Mouse (Mus musculus) CH12.LX (cell line): ENCODE results near the gene Reep1. TPM values are rescaled to one million over a fixed set of nuclear protein-coding genes. Genes with fewer than 3 reads are reported as not detected.
A peak's percentile ranks its signal among the peaks of the same experiment; 100 is the strongest.

ENCODE experiments used
- DNase-seq: peaks from one replicate; pipeline ENCODE4 v3.0.0-alpha.2; 2013; ENCODE audit errors: extremely low read depth
- H3K27ac ChIP-seq: 2 replicates; pipeline ENCODE4 v1.5.1; 2012; ENCODE audit warnings: low read depth, mild to moderate bottlenecking, control low read depth, moderate library complexity; ENCODE audit not compliant: insufficient read depth
- H3K27me3 ChIP-seq: replicated peaks from 2 replicates; pipeline ENCODE3; 2012; ENCODE audit warnings: inconsistent platforms
- H3K36me3 ChIP-seq, 2 experiments: replicated peaks in 1 of 2; 2 replicates each; pipeline versions ENCODE3 to v1.6.1; 2012; ENCODE audit warnings: inconsistent platforms in 1 of 2, low read length in 1 of 2, mild to moderate bottlenecking in 1 of 2, mixed read lengths in 1 of 2, moderate library complexity in 1 of 2; ENCODE audit not compliant: control insufficient read depth in 1 of 2, insufficient read depth in 1 of 2
- H3K4me1 ChIP-seq, 2 experiments: 2 replicates each; pipeline ENCODE4 v1.6.1; 2012; ENCODE audit warnings: inconsistent platforms in 1 of 2, moderate library complexity in 1 of 2; ENCODE audit not compliant: insufficient read depth in 2 of 2, control insufficient read depth in 1 of 2
- H3K4me2 ChIP-seq: 2 replicates; pipeline ENCODE4 v1.6.1; 2012; ENCODE audit warnings: low read depth, mild to moderate bottlenecking, control low read depth; ENCODE audit not compliant: poor library complexity, insufficient read depth, severe bottlenecking
- H3K4me3 ChIP-seq, 3 experiments: fragments of 150-350 bp in 1 of 3; sonication (generic) in 1 of 3; replicated peaks in 1 of 3; 2 replicates each; pipeline versions ENCODE3 to v1.5.1; 2011 to 2012; ENCODE audit warnings: low read depth in 2 of 3, low read length in 2 of 3, mild to moderate bottlenecking in 2 of 3, moderate library complexity in 2 of 3, control low read depth in 1 of 3, improper control_type of control experiment in 1 of 3, inconsistent platforms in 1 of 3, mixed read lengths in 1 of 3; ENCODE audit not compliant: poor library complexity in 1 of 3
- H3K79me2 ChIP-seq: replicated peaks from 2 replicates; pipeline ENCODE4 v1.6.1; 2012; ENCODE audit warnings: mild to moderate bottlenecking, moderate library complexity; ENCODE audit not compliant: control insufficient read depth, poor library complexity, insufficient read depth, severe bottlenecking; ENCODE audit errors: extremely low read depth
- H3K9ac ChIP-seq: 2 replicates; pipeline ENCODE4 v1.6.1; 2012; ENCODE audit warnings: low read depth, mild to moderate bottlenecking, control low read depth, moderate library complexity; ENCODE audit not compliant: insufficient read depth
- H3K9me3 ChIP-seq: replicated peaks from 2 replicates; pipeline ENCODE3; 2012; ENCODE audit warnings: low read length, inconsistent platforms, mixed read lengths
- CHD1 ChIP-seq: IDR thresholded peaks from 2 replicates; pipeline ENCODE4 v1.6.1; 2012; ENCODE audit warnings: low read depth, low read length, improper control_type of control experiment, inconsistent platforms
- CHD2 ChIP-seq: IDR thresholded peaks from 2 replicates; pipeline ENCODE4 v1.6.1; 2011; ENCODE audit warnings: low read length, improper control_type of control experiment
- ELF1 ChIP-seq: IDR thresholded peaks from 2 replicates; pipeline ENCODE4 v1.6.1; 2014; ENCODE audit warnings: low read depth, mild to moderate bottlenecking, inconsistent platforms, low read length, improper control_type of control experiment
- ETS1 ChIP-seq: conservative IDR thresholded peaks from 2 replicates; pipeline ENCODE4 v1.6.1; 2012; ENCODE audit warnings: low read depth, mild to moderate bottlenecking, inconsistent platforms, low read length, improper control_type of control experiment, moderate library complexity
- HCFC1 ChIP-seq: IDR thresholded peaks from 2 replicates; pipeline ENCODE4 v1.6.1; 2012; ENCODE audit warnings: low read depth, mild to moderate bottlenecking, inconsistent platforms, low read length, improper control_type of control experiment
- JUN ChIP-seq: IDR thresholded peaks from 2 replicates; pipeline ENCODE4 v1.6.1; 2011; ENCODE audit warnings: low read depth, mild to moderate bottlenecking, low read length, improper control_type of control experiment, moderate library complexity; ENCODE audit not compliant: insufficient read depth
- MAFK ChIP-seq: IDR thresholded peaks from 2 replicates; pipeline ENCODE4 v1.6.1; 2011; ENCODE audit warnings: low read length, improper control_type of control experiment; ENCODE audit not compliant: insufficient replicate concordance
- MEF2A ChIP-seq: IDR thresholded peaks from 2 replicates; pipeline ENCODE4 v1.6.1; 2014; ENCODE audit warnings: low read depth, mild to moderate bottlenecking, inconsistent platforms, low read length, improper control_type of control experiment, borderline replicate concordance
- MXI1 ChIP-seq: IDR thresholded peaks from 2 replicates; pipeline ENCODE4 v1.6.1; 2011; ENCODE audit warnings: mild to moderate bottlenecking, low read depth, low read length, improper control_type of control experiment
- MYC ChIP-seq: IDR thresholded peaks from 2 replicates; pipeline ENCODE4 v1.6.1; 2011; ENCODE audit warnings: low read depth, mild to moderate bottlenecking, improper control_type of control experiment, low read length
- NRF1 ChIP-seq: IDR thresholded peaks from 2 replicates; pipeline ENCODE4 v1.6.1; 2014; ENCODE audit warnings: low read depth, mild to moderate bottlenecking, inconsistent platforms, low read length, improper control_type of control experiment, moderate library complexity
- PAX5 ChIP-seq: IDR thresholded peaks from 2 replicates; pipeline ENCODE4 v1.6.1; 2012; ENCODE audit warnings: low read length, inconsistent platforms, mixed read lengths
- POLR2A ChIP-seq: IDR thresholded peaks from 2 replicates; pipeline ENCODE4 v1.6.1; 2011; ENCODE audit warnings: low read depth, mild to moderate bottlenecking, improper control_type of control experiment, low read length
- POLR2AphosphoS2 ChIP-seq: IDR thresholded peaks from 2 replicates; pipeline ENCODE4 v1.6.1; 2011; ENCODE audit warnings: low read depth, low read length, improper control_type of control experiment
- SMC3 ChIP-seq: IDR thresholded peaks from 2 replicates; pipeline ENCODE4 v1.6.1; 2011; ENCODE audit warnings: low read depth, low read length, improper control_type of control experiment
- TCF12 ChIP-seq: IDR thresholded peaks from 2 replicates; pipeline ENCODE4 v1.6.1; 2014; ENCODE audit warnings: low read depth, mild to moderate bottlenecking, inconsistent platforms, low read length, improper control_type of control experiment
- UBTF ChIP-seq: IDR thresholded peaks from 2 replicates; pipeline ENCODE4 v1.6.1; 2012; ENCODE audit warnings: low read depth, mild to moderate bottlenecking, inconsistent platforms, low read length, improper control_type of control experiment, moderate library complexity
- USF1 ChIP-seq: IDR thresholded peaks from 2 replicates; pipeline ENCODE4 v1.6.1; 2014; ENCODE audit warnings: low read depth, mild to moderate bottlenecking, inconsistent platforms, low read length, improper control_type of control experiment
- ZKSCAN1 ChIP-seq: IDR thresholded peaks from 2 replicates; pipeline ENCODE4 v1.6.1; 2012; ENCODE audit warnings: low read depth, inconsistent platforms, low read length, improper control_type of control experiment, borderline replicate concordance
- ZMIZ1 ChIP-seq: IDR thresholded peaks from 2 replicates; pipeline ENCODE4 v1.6.1; 2012; ENCODE audit warnings: low read depth, mild to moderate bottlenecking, inconsistent platforms, low read length, improper control_type of control experiment
- dilution Hi-C: fragments of 300-500 bp; cut with MboI; formaldehyde crosslinking; loops from 2 replicates; pipeline ENCODE4 v1.14.3; 2020; ENCODE audit warnings: low sequenced_read_pairs; ENCODE audit not compliant: extremely low pct_unique_long_range_greater_than_20kb, extremely low pct_ligation_motif_present
- in situ Hi-C: fragments of 300-500 bp; cut with MboI; formaldehyde crosslinking; loops from 3 replicates; pipeline ENCODE4 v1.14.3; 2019; ENCODE audit warnings: low sequenced_read_pairs, low pct_ligation_motif_present, low pct_unique_long_range_greater_than_20kb, mixed read lengths
- polyA plus RNA-seq: library from polyadenylated mRNA; unstranded; fragments of >175 nt; gene quantifications from 2 replicates; pipeline ENCODE4 v1.2.1, GENCODE M21; 2012; ENCODE audit warnings: low read depth; ENCODE audit not compliant: insufficient read length
- total RNA-seq, 2 experiments: library from RNA; depleted of rRNA; stranded (reverse); fragments of 300-350 nt in 1 of 2; fragments of >200 nt in 1 of 2; gene quantifications; 2 replicates each; pipeline ENCODE4 v1.2.3; 2012 to 2014

The Reep1 gene
- total and polyA plus RNA-seq, 3 experiments, result 0.33 to 1.3 (median 1.2) TPM

- TF ChIP-seq MXI1, result peak; percentile 96
- no peak for TF ChIP-seq UBTF
- no peak for TF ChIP-seq CHD2
- TF ChIP-seq TCF12, result peak; percentile 92
- TF ChIP-seq ELF1, result peak; percentile 87
- TF ChIP-seq HCFC1, result peak; percentile 87
- no peak for TF ChIP-seq PAX5
- TF ChIP-seq ETS1, result no peak
- peak; percentile 49; the same call in 1 of the 2 replicates for TF ChIP-seq MEF2A
- peak; percentile 86 for TF ChIP-seq ZMIZ1
- TF ChIP-seq POLR2A, result peak; percentile 96
- no peak for TF ChIP-seq SMC3
- TF ChIP-seq ZKSCAN1, result no peak
- peak; percentile 67 for TF ChIP-seq NRF1
- TF ChIP-seq MAFK, result no peak
- no peak for TF ChIP-seq POLR2AphosphoS2
- TF ChIP-seq CHD1, result no peak; the same call in 1 of the 2 replicates
Measured at GRCm38 (mm10) chr6:71823488-71823887, 116.1 kb downstream of the Reep1 start (continued).

- H3K4me1 ChIP-seq, result peaks cover 8 to 34% of the 10 kb centered on the region in 2 experiments; a peak in 3 of 4 replicates
- no peak for TF ChIP-seq JUN
- peak; percentile 3; the same call in 1 of the 2 replicates for TF ChIP-seq MEF2A
- TF ChIP-seq, all 38 proteins: peak for 1
- peak overlapping the region; percentile 82 to 94 (median 83) for H3K4me3 ChIP-seq
- dilution Hi-C loops (no loop called here), in situ Hi-C loops (loop anchor here (25.0 kb wide), 3 partner anchors 187 to 537 kb away; partner anchors contain the start of genes Kdm3a and Rmnd5a)
- H3K79me2 ChIP-seq, result peaks cover 42% of the 10 kb centered on the region
- H3K27ac ChIP-seq, result no peak overlapping the region
- H3K36me3 ChIP-seq, result peaks cover 0 to 6% of the 10 kb centered on the region in 2 experiments
- no peaks in the 10 kb centered on the region for H3K27me3 ChIP-seq
- H3K9ac ChIP-seq, result peak overlapping the region; percentile 62; the same call in 1 of the 2 replicates
- peak overlapping the region; percentile 89 for H3K4me2 ChIP-seq
- DNase-seq, result no peak
- H3K9me3 ChIP-seq, result no peaks in the 10 kb centered on the region
Measured at GRCm38 (mm10) chr6:71823961-71824360, 116.6 kb downstream of the Reep1 start.

GRCm38 (mm10) chr6:71826869-71827268, 119.5 kb downstream of the Reep1 start, which contains the start of gene Mrpl35:
Mrpl35 (minus strand) TSS chr6:71826969.
- in situ Hi-C loops, result no loop called here
- Histone ChIP-seq H3K79me2 (peaks cover 19% of the 10 kb centered on the region), H3K9me3 (no peaks in the 10 kb centered on the region), H3K4me1 (peaks cover 2 to 19% of the 10 kb centered on the region in 2 experiments; a peak in 3 of 4 replicates)
- no peak for TF ChIP-seq USF1
- TF ChIP-seq PAX5, result no peak
- no peak for TF ChIP-seq MYC
- TF ChIP-seq, all 38 proteins: peak for 0
- Histone ChIP-seq H3K27ac (no peak within 1 kb of the TSS), H3K4me2 (no peak within 1 kb of the TSS), H3K9ac (no peak within 1 kb of the TSS), H3K4me3 (no peak within 1 kb of the TSS), H3K36me3 (no peaks in the 10 kb centered on the region), H3K27me3 (no peaks in the 10 kb centered on the region)
- dilution Hi-C loops, result no loop called here
- no peak for DNase-seq
